Mouse (Mus musculus): Measurements from ENCODE around the gene Arl4a. TPM values are rescaled to one million over a fixed set of nuclear protein-coding genes. Genes with fewer than 3 reads are reported as not detected.

Arl4a gene
- total and polyA plus RNA-seq, 3 experiments, result 77.0 to 122 (median 88.6) TPM

DNA sequence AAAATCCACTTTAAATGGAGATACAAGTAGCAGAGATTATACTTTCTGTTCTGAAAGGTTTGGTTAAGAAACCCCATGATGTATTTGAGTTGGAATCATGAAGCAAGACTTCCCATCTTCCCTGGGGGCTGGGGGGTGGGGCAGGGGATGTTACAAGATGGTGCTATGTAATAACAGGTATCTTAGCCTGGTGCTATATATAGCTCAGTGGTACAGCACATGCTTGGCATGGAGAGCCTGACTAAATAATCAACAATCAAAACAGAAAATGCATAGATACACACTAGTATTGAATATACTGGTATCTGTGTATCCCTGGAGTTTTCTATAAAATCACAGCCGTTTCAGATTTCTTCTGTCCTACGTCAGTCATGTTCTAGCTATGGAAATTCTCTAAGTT is 61.4 kb downstream of the Arl4a start:
- no peaks in the 10 kb centered on the region for H3K27me3 ChIP-seq (ENCODE audit: insufficient read depth, low read length)
- no peak overlapping the region for H3K4me3 ChIP-seq (ENCODE audit: low read depth, low read length)
- 0 out of 2 replicates have a peak, but pooled peaks cover 6% of the 10 kb centered on the region for H3K4me1 ChIP-seq (ENCODE audit: insufficient read depth, low read depth, low read length)
- ATAC-seq (ENCODE audit: extremely low read depth, insufficient number of reproducible peaks, low FRiP score, poor library complexity, severe bottlenecking) (no peak), DNase-seq (ENCODE audit: low spot score) (no peak)
- TF ChIP-seq TAL1 (conservative IDR thresholded peaks at IDR 0.05; ENCODE audit: low read depth, low read length) (no peak), GATA2 (IDR thresholded peaks at IDR 0.05; ENCODE audit: borderline replicate concordance, low read depth, low read length) (no peak), GATA1 (IDR thresholded peaks at IDR 0.05; ENCODE audit: borderline replicate concordance, low read length) (no peak), POLR2AphosphoS5 (IDR thresholded peaks at IDR 0.05; ENCODE audit: insufficient replicate concordance, low read depth, low read length) (no peak), CTCF (IDR thresholded peaks at IDR 0.05; ENCODE audit: low read depth, low read length) (no peak)
- no peaks in the 10 kb centered on the region for H3K9me3 ChIP-seq (replicated peaks)
- no peaks in the 10 kb centered on the region for H3K36me3 ChIP-seq (replicated peaks)

DNA sequence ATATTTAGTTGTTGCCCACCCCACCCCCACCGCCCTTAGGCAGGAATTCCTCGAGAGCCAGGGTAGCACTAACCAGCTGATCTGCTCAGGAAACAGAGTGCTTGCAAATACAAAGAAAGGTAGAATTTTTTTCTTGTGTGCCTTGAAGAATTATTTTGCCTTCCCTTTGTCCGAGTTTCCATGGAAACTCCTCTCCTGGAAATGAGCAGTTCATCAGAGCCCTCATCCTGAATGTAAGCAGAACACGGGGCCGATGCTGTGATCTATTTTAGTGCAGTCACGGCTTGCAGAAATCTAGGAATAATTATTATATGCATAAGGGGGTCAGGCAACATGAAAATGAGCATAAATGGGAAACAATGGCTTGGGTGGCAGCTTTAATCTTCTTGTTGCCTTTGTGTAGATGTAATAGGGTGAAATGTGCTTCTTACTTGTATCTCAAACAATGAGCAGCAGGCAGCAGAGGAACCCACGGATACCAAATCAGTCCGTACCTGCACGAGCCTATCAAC is 61.9 kb downstream of the Arl4a start:
- TF ChIP-seq POLR2AphosphoS5 (IDR thresholded peaks at IDR 0.05; ENCODE audit: insufficient replicate concordance, low read depth, low read length) (no peak), CTCF (IDR thresholded peaks at IDR 0.05; ENCODE audit: low read depth, low read length) (no peak), GATA2 (IDR thresholded peaks at IDR 0.05; ENCODE audit: borderline replicate concordance, low read depth, low read length) (no peak), TAL1 (conservative IDR thresholded peaks at IDR 0.05; ENCODE audit: low read depth, low read length) (no peak), GATA1 (IDR thresholded peaks at IDR 0.05; ENCODE audit: borderline replicate concordance, low read length) (no peak)
- H3K4me1 ChIP-seq (ENCODE audit: insufficient read depth, low read depth, low read length), result 0 out of 2 replicates have a peak, but pooled peaks cover 6% of the 10 kb centered on the region
- H3K36me3 ChIP-seq (replicated peaks), result no peaks in the 10 kb centered on the region
- H3K27me3 ChIP-seq (ENCODE audit: insufficient read depth, low read length), result no peaks in the 10 kb centered on the region
- H3K4me3 ChIP-seq (ENCODE audit: low read depth, low read length), result no peak overlapping the region
- DNase-seq (ENCODE audit: low spot score) (no peak), ATAC-seq (ENCODE audit: extremely low read depth, insufficient number of reproducible peaks, low FRiP score, poor library complexity, severe bottlenecking) (no peak)
- no peaks in the 10 kb centered on the region for H3K9me3 ChIP-seq (replicated peaks)

DNA sequence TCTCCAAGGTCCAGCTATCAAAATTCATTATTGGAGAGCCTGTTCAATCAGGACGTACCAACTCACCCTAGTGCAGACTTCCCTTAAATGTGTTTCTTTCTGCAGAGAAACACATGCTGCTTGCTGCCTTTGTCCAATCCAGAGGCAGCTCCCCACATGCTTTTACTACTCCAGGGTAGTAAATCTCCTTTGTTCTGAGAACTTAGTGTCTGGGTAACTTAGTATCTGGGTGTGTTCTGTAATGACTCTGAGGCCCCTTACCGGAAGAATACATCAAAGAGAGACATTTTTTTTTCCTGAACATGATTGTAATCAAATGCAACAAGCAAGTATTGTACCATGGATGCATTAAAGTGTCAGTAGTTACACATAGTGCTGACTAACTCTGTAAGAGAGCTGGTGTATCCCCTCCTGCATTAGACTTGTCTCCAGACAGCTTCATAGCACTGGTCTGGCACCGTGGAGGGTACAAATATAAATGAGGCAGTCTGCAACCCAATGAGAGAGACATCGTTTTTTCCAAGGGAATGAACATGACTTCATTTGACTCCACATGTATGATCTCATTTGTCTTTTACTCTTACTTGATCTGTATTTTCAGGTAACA is 62.7 kb downstream of the Arl4a start:
- ATAC-seq (ENCODE audit: extremely low read depth, insufficient number of reproducible peaks, low FRiP score, poor library complexity, severe bottlenecking) (no peak), DNase-seq (ENCODE audit: low spot score) (no peak)
- no peaks in the 10 kb centered on the region for H3K27me3 ChIP-seq (ENCODE audit: insufficient read depth, low read length)
- H3K9me3 ChIP-seq (replicated peaks), result no peaks in the 10 kb centered on the region
- H3K36me3 ChIP-seq (replicated peaks), result no peaks in the 10 kb centered on the region
- TF ChIP-seq GATA1 (IDR thresholded peaks at IDR 0.05; ENCODE audit: borderline replicate concordance, low read length), result no peak
- TF ChIP-seq POLR2AphosphoS5 (IDR thresholded peaks at IDR 0.05; ENCODE audit: insufficient replicate concordance, low read depth, low read length), result no peak
- TF ChIP-seq GATA2 (IDR thresholded peaks at IDR 0.05; ENCODE audit: borderline replicate concordance, low read depth, low read length), result no peak
- no peak for TF ChIP-seq TAL1 (conservative IDR thresholded peaks at IDR 0.05; ENCODE audit: low read depth, low read length)
- TF ChIP-seq CTCF (IDR thresholded peaks at IDR 0.05; ENCODE audit: low read depth, low read length), result no peak
- 0 out of 2 replicates have a peak, but pooled peaks cover 6% of the 10 kb centered on the region for H3K4me1 ChIP-seq (ENCODE audit: insufficient read depth, low read depth, low read length)
- no peak overlapping the region for H3K4me3 ChIP-seq (ENCODE audit: low read depth, low read length)

DNA sequence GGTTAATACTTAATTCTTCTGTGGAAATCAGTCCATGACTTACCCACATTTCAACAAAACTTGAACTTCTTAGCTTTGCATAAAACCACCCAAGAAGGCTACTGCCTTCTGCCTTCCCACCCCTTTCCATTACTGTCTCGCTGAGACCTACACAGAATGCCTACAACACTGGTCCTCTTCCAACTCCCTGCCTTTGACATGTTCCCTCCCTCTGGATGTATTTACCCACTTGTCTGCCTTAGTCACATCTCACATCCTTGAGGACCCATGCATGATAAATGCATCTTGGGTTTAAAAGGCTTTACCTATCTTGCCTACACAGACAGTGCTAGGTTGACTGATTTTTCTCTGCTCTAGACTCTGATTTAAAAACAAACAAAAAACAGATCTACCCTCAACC is 63.6 kb downstream of the Arl4a start:
- H3K9me3 ChIP-seq (replicated peaks), result no peaks in the 10 kb centered on the region
- TF ChIP-seq TAL1 (conservative IDR thresholded peaks at IDR 0.05; ENCODE audit: low read depth, low read length) (no peak), GATA2 (IDR thresholded peaks at IDR 0.05; ENCODE audit: borderline replicate concordance, low read depth, low read length) (no peak), POLR2AphosphoS5 (IDR thresholded peaks at IDR 0.05; ENCODE audit: insufficient replicate concordance, low read depth, low read length) (no peak), GATA1 (IDR thresholded peaks at IDR 0.05; ENCODE audit: borderline replicate concordance, low read length) (no peak), CTCF (IDR thresholded peaks at IDR 0.05; ENCODE audit: low read depth, low read length) (no peak)
- H3K27me3 ChIP-seq (ENCODE audit: insufficient read depth, low read length), result no peaks in the 10 kb centered on the region
- no peaks in the 10 kb centered on the region for H3K36me3 ChIP-seq (replicated peaks)
- 0 out of 2 replicates have a peak, but pooled peaks cover 6% of the 10 kb centered on the region for H3K4me1 ChIP-seq (ENCODE audit: insufficient read depth, low read depth, low read length)
- H3K4me3 ChIP-seq (ENCODE audit: low read depth, low read length), result no peak overlapping the region
- DNase-seq (ENCODE audit: low spot score), result no peak
- no peak for ATAC-seq (ENCODE audit: extremely low read depth, insufficient number of reproducible peaks, low FRiP score, poor library complexity, severe bottlenecking)

DNA sequence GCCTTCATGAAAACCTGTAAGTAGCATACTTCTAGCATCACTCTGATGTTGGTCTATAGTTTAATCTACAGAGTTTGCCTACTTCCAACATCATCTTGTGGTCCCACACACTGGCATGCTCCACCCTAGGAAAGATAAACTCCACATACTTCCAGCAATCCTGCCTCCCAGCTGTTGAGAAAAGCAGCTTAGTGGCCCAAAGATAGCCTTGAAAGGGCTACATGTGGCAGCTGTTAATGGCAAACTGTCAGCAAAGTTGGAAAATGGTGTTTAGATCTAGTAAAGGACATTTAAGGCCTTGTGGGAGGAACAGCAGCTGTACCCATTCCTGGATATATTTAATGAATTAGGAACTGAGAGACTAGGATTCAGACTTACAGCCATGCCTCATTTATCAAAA is 68.3 kb downstream of the Arl4a start:
- no peaks in the 10 kb centered on the region for H3K27me3 ChIP-seq (ENCODE audit: insufficient read depth, low read length)
- no peak for ATAC-seq (ENCODE audit: extremely low read depth, insufficient number of reproducible peaks, low FRiP score, poor library complexity, severe bottlenecking)

DNA sequence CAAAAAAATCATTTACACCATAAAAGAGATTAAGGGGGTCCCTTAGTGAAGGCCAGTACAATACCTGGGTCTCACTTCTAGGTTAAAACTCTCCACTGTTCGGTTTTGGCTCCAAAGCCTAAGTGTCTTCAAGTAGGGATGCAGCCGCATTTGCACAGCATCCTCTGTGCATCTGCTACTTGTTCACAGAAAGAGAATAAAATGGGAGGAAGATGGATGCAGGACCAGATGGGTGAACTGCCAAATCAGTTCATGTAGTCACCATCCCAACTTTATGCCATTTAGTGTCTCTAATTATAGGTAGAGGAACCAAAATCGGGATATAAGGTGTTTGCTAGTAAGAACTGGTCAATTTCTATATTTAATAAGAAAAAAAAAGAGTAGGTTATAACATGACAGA is 69.7 kb downstream of the Arl4a start:
- TF ChIP-seq TAL1 (conservative IDR thresholded peaks at IDR 0.05; ENCODE audit: low read depth, low read length), result no peak
- TF ChIP-seq POLR2AphosphoS5 (IDR thresholded peaks at IDR 0.05; ENCODE audit: insufficient replicate concordance, low read depth, low read length), result no peak
- TF ChIP-seq GATA1 (IDR thresholded peaks at IDR 0.05; ENCODE audit: borderline replicate concordance, low read length), result no peak
- no peak for TF ChIP-seq GATA2 (IDR thresholded peaks at IDR 0.05; ENCODE audit: borderline replicate concordance, low read depth, low read length)
- TF ChIP-seq CTCF (IDR thresholded peaks at IDR 0.05; ENCODE audit: low read depth, low read length), result no peak
- no peaks in the 10 kb centered on the region for H3K27me3 ChIP-seq (ENCODE audit: insufficient read depth, low read length)
- H3K36me3 ChIP-seq (replicated peaks), result no peaks in the 10 kb centered on the region
- H3K4me1 ChIP-seq (ENCODE audit: insufficient read depth, low read depth, low read length), result no peaks in the 10 kb centered on the region
- H3K9me3 ChIP-seq (replicated peaks), result no peaks in the 10 kb centered on the region
- ATAC-seq (ENCODE audit: extremely low read depth, insufficient number of reproducible peaks, low FRiP score, poor library complexity, severe bottlenecking), result no peak
- DNase-seq (ENCODE audit: low spot score), result no peak
- no peak overlapping the region for H3K4me3 ChIP-seq (ENCODE audit: low read depth, low read length)

More for the DNA sequence above, 68.3 kb downstream of the Arl4a start:
- Histone ChIP-seq H3K36me3 (replicated peaks) (no peaks in the 10 kb centered on the region), H3K4me3 (ENCODE audit: low read depth, low read length) (no peak overlapping the region), H3K4me1 (ENCODE audit: insufficient read depth, low read depth, low read length) (no peaks in the 10 kb centered on the region), H3K9me3 (replicated peaks) (no peaks in the 10 kb centered on the region)
- TF ChIP-seq POLR2AphosphoS5 (IDR thresholded peaks at IDR 0.05; ENCODE audit: insufficient replicate concordance, low read depth, low read length) (no peak), GATA1 (IDR thresholded peaks at IDR 0.05; ENCODE audit: borderline replicate concordance, low read length) (no peak), GATA2 (IDR thresholded peaks at IDR 0.05; ENCODE audit: borderline replicate concordance, low read depth, low read length) (no peak), TAL1 (conservative IDR thresholded peaks at IDR 0.05; ENCODE audit: low read depth, low read length) (no peak), CTCF (IDR thresholded peaks at IDR 0.05; ENCODE audit: low read depth, low read length) (no peak)
- DNase-seq (ENCODE audit: low spot score), result no peak

All from G1E (cell line).